Comparison of ENCODE assay signal across 9 mouse cellular contexts in the genomic region with DNA sequence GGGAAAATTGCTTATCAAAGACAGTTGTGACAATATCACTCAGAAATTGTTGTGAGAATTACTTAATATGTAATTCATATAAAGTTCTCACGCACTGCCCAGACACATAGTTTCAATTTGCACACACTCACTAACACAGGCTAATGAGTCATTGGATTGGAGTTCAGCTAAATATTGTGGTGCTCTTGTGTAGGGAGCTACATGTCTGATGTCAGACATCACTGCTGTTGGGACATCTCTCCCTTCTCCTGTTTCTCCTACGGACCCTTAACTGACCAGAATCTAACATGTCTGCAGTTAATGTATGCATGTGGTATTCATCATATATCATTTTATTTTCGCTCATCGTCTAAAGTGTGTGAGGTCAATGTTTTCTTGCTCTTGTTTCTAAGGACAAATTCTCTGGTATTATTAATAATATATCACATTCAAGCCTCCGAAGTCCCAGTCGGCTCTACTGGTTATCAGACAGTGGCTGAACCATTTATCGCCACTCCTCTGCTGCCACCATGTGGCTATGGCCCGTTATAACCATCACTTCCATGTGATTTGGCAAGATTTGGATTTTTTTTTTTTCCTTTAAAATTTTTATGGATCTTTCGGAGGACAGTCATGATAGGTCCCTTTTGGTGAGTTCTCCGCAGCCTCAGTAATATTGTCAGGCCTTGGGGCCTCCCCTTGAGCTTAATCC. TPM values are rescaled to one million over a fixed set of nuclear protein-coding genes. Genes with fewer than 3 reads are reported as not detected.
DNase-seq lines count a peak whose midpoint lies in the region; ATAC-seq and TF ChIP-seq lines count a peak whose summit lies in the region.
"Had no signal": no experiment of that assay in that cellular context is flagged by ENCODE, and none has a peak within 500 bp of the region (broad histone marks: within the 10 kb centered on the region; RNA-seq: fewer than 3 reads in every experiment).

No protein-coding gene starts in this region.

- H3K9ac ChIP-seq in kidney, embryonic 16.5 days (replicated peaks; ENCODE audit: low read length) = no peak overlapping the region
- H3K9ac ChIP-seq in midbrain, embryonic 15.5 days = no peak overlapping the region
- H3K9ac ChIP-seq: neural tube, embryonic 12.5 days had no signal

- H3K9me3 ChIP-seq in kidney, embryonic 16.5 days (ENCODE audit: low read length) = no peaks in the 10 kb centered on the region
- H3K9me3 ChIP-seq in midbrain, embryonic 15.5 days = no peaks in the 10 kb centered on the region
- H3K9me3 ChIP-seq: neural tube, embryonic 12.5 days had no signal

- no peak for TF ChIP-seq POLR2A in bone marrow macrophage, adult 2 months (IDR thresholded peaks at IDR 0.05; ENCODE audit: borderline replicate concordance, low read depth, low read length)

- H3K4me2 ChIP-seq in kidney, embryonic 16.5 days (replicated peaks; ENCODE audit: low read depth, low read length) = no peak overlapping the region
- no peak overlapping the region for H3K4me2 ChIP-seq in midbrain, embryonic 15.5 days
- H3K4me2 ChIP-seq: neural tube, embryonic 12.5 days had no signal

- 58% methylated on average over 10 of the region's 10 CpGs for WGBS in kidney, embryonic 16.5 days
- WGBS in midbrain, embryonic 15.5 days = 59% methylated on average over 10 of the region's 10 CpGs

- intact Hi-C loops in left cerebral cortex, postnatal 14 days (cut with DNase I) = loop anchor here (10.0 kb wide), 2 partner anchors 1124 to 1334 kb away; no protein-coding TSS in a partner anchor

- ATAC-seq in kidney, embryonic 16.5 days (ENCODE audit: low FRiP score, low TSS enrichment) = no peak
- ATAC-seq in frontal cortex, adult (ENCODE audit: low TSS enrichment) = peak; percentile 55; the same call in 1 of the 2 replicates
- 0 out of 2 replicates have a peak, but pooled peaks have one; percentile 45 for ATAC-seq in midbrain, embryonic 15.5 days (replicated peaks)

- no peaks in the 10 kb centered on the region for H3K27me3 ChIP-seq in kidney, embryonic 16.5 days (ENCODE audit: insufficient read depth, low read length)
- H3K27me3 ChIP-seq in midbrain, embryonic 15.5 days (replicated peaks) = no peaks in the 10 kb centered on the region
- H3K27me3 ChIP-seq: neural tube, embryonic 12.5 days had no signal

- no peaks in the 10 kb centered on the region for H3K4me1 ChIP-seq in kidney, embryonic 16.5 days (ENCODE audit: insufficient read depth, low read length)
- peaks cover 2% of the 10 kb centered on the region; the same call in 1 of the 2 replicates for H3K4me1 ChIP-seq in bone marrow macrophage, adult 2 months (ENCODE audit: control insufficient read depth, insufficient read depth, low read length)
- H3K4me1 ChIP-seq in midbrain, embryonic 15.5 days = no peaks in the 10 kb centered on the region
- H3K4me1 ChIP-seq: neural tube, embryonic 12.5 days had no signal

- no peak overlapping the region for H3K4me3 ChIP-seq in kidney, embryonic 16.5 days (ENCODE audit: low read length)
- H3K4me3 ChIP-seq in bone marrow macrophage, adult 2 months (ENCODE audit: insufficient read depth, low read length) = no peak overlapping the region
- H3K4me3 ChIP-seq in midbrain, embryonic 15.5 days = no peak overlapping the region
- H3K4me3 ChIP-seq: neural tube, embryonic 12.5 days had no signal

- TF ChIP-seq CTCF in bone marrow macrophage, adult 2 months (IDR thresholded peaks at IDR 0.05; ENCODE audit: low read depth, low read length) = peak; percentile 45

- DNase-seq in kidney, adult 18-20 months = peak; percentile 52
- peak; percentile 17 for DNase-seq in ES-CJ7 (ENCODE audit: low read depth, low spot score)
- DNase-seq in left cerebral cortex, postnatal 14 days (ENCODE audit: low spot score in 2 of 2) = peak; percentile 61 to 75
- DNase-seq in spleen, postnatal 36 days (ENCODE audit: low spot score in 2 of 2) = no peak

- H3K36me3 ChIP-seq in kidney, embryonic 16.5 days (ENCODE audit: insufficient read depth, low read length) = no peaks in the 10 kb centered on the region
- H3K36me3 ChIP-seq in midbrain, embryonic 15.5 days (replicated peaks) = no peaks in the 10 kb centered on the region
- H3K36me3 ChIP-seq: neural tube, embryonic 12.5 days had no signal

- H3K27ac ChIP-seq in kidney, embryonic 16.5 days (ENCODE audit: low read length) = no peak overlapping the region
- H3K27ac ChIP-seq in bone marrow macrophage, adult 2 months (ENCODE audit: insufficient read depth, low read depth, low read length) = no peak overlapping the region
- no peak overlapping the region for H3K27ac ChIP-seq in midbrain, embryonic 15.5 days
- H3K27ac ChIP-seq: neural tube, embryonic 12.5 days had no signal

RNA-seq across cellular contexts. Expression of a gene that starts 12.3 kb away (rescaled TPM):
- not detected in 2 replicates for polyA plus RNA-seq in kidney, embryonic 16.5 days (2015; fragmentation: Nextera tagmentation; extraction: Ambion mirVana)
- polyA plus RNA-seq in bone marrow macrophage, adult 2 months (2012; ENCODE audit: insufficient read depth, insufficient read length, missing spikeins) = not detected in 2 replicates
- total RNA-seq in left cerebral cortex, postnatal 14 days (2021) = not detected
- not detected in 2 replicates for polyA plus RNA-seq in midbrain, embryonic 15.5 days (2015; fragmentation: Nextera tagmentation; extraction: Ambion mirVana)
- polyA plus RNA-seq: neural tube, embryonic 12.5 days had no signal

RNA-seq across cellular contexts. Expression of a gene that starts 20.5 kb away (rescaled TPM):
- polyA plus RNA-seq in kidney, embryonic 16.5 days (2015; fragmentation: Nextera tagmentation; extraction: Ambion mirVana) = 47.0 and 50.6 TPM in 2 replicates
- 47.3 and 50.3 TPM in 2 replicates for polyA plus RNA-seq in bone marrow macrophage, adult 2 months (2012; ENCODE audit: insufficient read depth, insufficient read length, missing spikeins)
- 10 to 100 TPM; 22.4 to 25.2 TPM for total RNA-seq in left cerebral cortex, postnatal 14 days (2021)
- 53.0 and 53.6 TPM in 2 replicates for polyA plus RNA-seq in midbrain, embryonic 15.5 days (2015; fragmentation: Nextera tagmentation; extraction: Ambion mirVana)

Comparison
In these comparisons a context has a peak if more than half of its experiments do, and no peak if none do; other contexts are left out.
1. DNase-seq: peak in kidney, adult 18-20 months (single experiment), ES-CJ7 (single experiment) and left cerebral cortex, postnatal 14 days (2 of 2); none in spleen, postnatal 36 days (0 of 2).